Mouse (Mus musculus) intestine, embryonic 16.5 days (tissue): ENCODE measurements around the gene Rps12-ps3. TPM values are rescaled to one million over a fixed set of nuclear protein-coding genes. Genes with fewer than 3 reads are reported as not detected.

ENCODE experiments used
- ATAC-seq: fragments of 200-750 bp; cut with Nextera tagmentation; 2 replicates; pipeline ENCODE4 v1.8.0; 2017; ENCODE audit warnings: moderate TSS enrichment, moderate library complexity
- H3K27ac ChIP-seq: fragments of 300-500 bp; sonication (generic); 2 replicates; pipeline ENCODE4 v1.5.1; 2014; ENCODE audit warnings: mild to moderate bottlenecking, low read length
- H3K27me3 ChIP-seq: fragments of 300-500 bp; sonication (generic); replicated peaks from 2 replicates; pipeline ENCODE4 v1.6.1; 2014; ENCODE audit warnings: low read length, control low read depth, mixed read lengths; ENCODE audit not compliant: control insufficient read depth, insufficient read depth
- H3K36me3 ChIP-seq: fragments of 300-500 bp; sonication (generic); 2 replicates; pipeline ENCODE4 v1.6.1; 2014; ENCODE audit warnings: low read length, control low read depth; ENCODE audit not compliant: control insufficient read depth, insufficient read depth
- H3K4me1 ChIP-seq: fragments of 300-500 bp; sonication (generic); 2 replicates; pipeline ENCODE4 v1.6.1; 2014; ENCODE audit warnings: low read length, control low read depth, mixed read lengths; ENCODE audit not compliant: control insufficient read depth, insufficient read depth
- H3K4me2 ChIP-seq: fragments of 300-500 bp; sonication (generic); 2 replicates; pipeline ENCODE4 v1.6.1; 2014; ENCODE audit warnings: low read depth, low read length, control low read depth
- H3K4me3 ChIP-seq: fragments of 300-500 bp; sonication (generic); 2 replicates; pipeline ENCODE4 v1.5.1; 2014; ENCODE audit warnings: mild to moderate bottlenecking, low read length
- H3K9ac ChIP-seq: fragments of 300-500 bp; sonication (generic); 2 replicates; pipeline ENCODE4 v1.6.1; 2014; ENCODE audit warnings: low read depth, low read length
- H3K9me3 ChIP-seq: fragments of 300-500 bp; sonication (generic); 2 replicates; pipeline ENCODE4 v1.6.1; 2016; ENCODE audit warnings: low read length, control low read depth; ENCODE audit not compliant: control insufficient read depth
- WGBS: fragments of 180-500 bp; shearing (Covaris S2); extraction: QIAGEN DNeasy Blood & Tissue Kit; methylation state at CpG from one replicate; pipeline ENCODE4 v1.1.7; 2014; 5-methylcytosine and 5-hydroxymethylcytosine counted together
- polyA plus RNA-seq: library from polyadenylated mRNA; unstranded; fragments of >200 nt; fragmentation: Nextera tagmentation; extraction: Ambion mirVana; gene quantifications from 2 replicates; pipeline ENCODE4 v1.2.1, GENCODE M21; 2015

Gene Rps12-ps3
- polyA plus RNA-seq, 1 experiment from 2014 or later: 14.2 TPM

DNA sequence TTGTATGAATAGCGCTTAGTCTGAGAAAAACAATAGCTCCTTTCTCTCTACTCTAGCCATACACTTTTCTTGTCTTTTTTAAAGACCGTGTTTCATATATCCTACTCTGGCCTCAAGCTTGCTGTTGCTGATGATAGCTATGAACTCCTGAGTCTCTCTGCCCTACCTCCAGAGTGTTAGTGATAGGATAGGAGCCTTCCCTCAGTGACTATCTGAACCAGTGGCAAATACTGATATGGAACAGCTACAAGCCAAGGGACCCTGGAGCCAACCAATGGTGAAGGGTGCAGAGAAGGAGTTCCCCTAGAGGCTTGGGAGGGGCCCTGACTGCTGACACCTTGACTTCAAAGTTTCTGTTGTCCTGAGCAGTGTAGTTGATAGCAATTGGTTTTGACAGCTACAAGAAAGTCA, 38.4 kb downstream of the Rps12-ps3 start:
- no peak overlapping the region for H3K9ac ChIP-seq
- H3K36me3 ChIP-seq: no peaks in the 10 kb centered on the region
- H3K9me3 ChIP-seq: no peaks in the 10 kb centered on the region
- 0 out of 2 replicates have a peak, but pooled peaks cover 4% of the 10 kb centered on the region for H3K4me1 ChIP-seq
- H3K27me3 ChIP-seq: no peaks in the 10 kb centered on the region
- no peak overlapping the region for H3K4me3 ChIP-seq
- 68% methylated on average over 2 of the region's 2 CpGs for WGBS
- H3K4me2 ChIP-seq: no peak overlapping the region
- H3K27ac ChIP-seq: no peak overlapping the region
- ATAC-seq: peak; percentile 81

DNA sequence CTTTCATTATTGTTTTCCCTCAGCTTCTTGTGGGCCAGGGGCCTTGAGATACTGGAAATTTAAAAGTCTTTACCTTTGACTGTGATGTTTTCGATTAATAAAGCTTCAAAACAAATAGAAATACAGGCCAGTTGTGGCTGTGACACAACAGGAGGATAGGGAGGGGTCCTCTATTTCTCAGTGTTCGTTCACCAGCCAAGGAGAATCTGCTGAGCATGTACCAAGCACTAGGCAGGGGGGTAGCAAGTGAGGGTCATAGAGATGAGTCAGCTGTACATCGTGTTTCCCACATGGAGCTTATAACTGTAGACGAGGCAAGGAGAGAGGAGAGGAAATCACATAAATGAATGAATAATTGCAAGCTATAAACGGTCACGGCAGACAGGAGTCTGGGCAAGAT, 40.6 kb downstream of the Rps12-ps3 start:
- WGBS: 62% methylated on average over 6 of the region's 6 CpGs
- no peak for ATAC-seq
- no peak overlapping the region for H3K9ac ChIP-seq
- peaks cover 4% of the 10 kb centered on the region; the same call in 1 of the 2 replicates for H3K4me1 ChIP-seq
- H3K36me3 ChIP-seq: no peaks in the 10 kb centered on the region
- H3K9me3 ChIP-seq: no peaks in the 10 kb centered on the region
- H3K4me3 ChIP-seq: no peak overlapping the region
- H3K27me3 ChIP-seq: no peaks in the 10 kb centered on the region
- H3K4me2 ChIP-seq: no peak overlapping the region
- no peak overlapping the region for H3K27ac ChIP-seq

GRCm38 (mm10) chr19:59363666-59364065, 41.6 kb downstream of the Rps12-ps3 start:
- WGBS: 79% methylated on average over 3 of the region's 3 CpGs
- Histone ChIP-seq H3K4me1 (peaks cover 9% of the 10 kb centered on the region), H3K4me2 (no peak overlapping the region), H3K9ac (no peak overlapping the region), H3K27me3 (no peaks in the 10 kb centered on the region), H3K4me3 (no peak overlapping the region), H3K9me3 (no peaks in the 10 kb centered on the region), H3K36me3 (no peaks in the 10 kb centered on the region), H3K27ac (no peak overlapping the region)
- ATAC-seq: no peak

DNA sequence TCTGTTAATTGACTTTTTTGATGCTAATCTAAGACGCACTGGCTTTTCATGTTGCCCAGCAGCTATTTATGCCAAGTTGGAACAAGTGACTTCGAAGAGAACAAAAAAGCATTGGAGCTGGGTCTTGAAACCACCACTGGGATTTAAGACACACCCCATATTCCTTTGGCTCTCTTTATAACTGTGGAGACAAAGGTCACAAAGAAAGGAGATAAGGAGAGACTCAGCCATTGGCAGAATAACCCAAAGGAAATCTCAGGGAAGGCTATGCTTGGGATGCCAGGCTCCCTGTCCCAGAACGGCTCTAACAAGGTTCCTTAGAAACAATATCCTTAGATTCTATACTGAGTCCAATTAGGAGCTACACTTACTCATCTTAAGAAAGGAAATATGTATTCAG, 44.6 kb downstream of the Rps12-ps3 start:
- ATAC-seq: peak; percentile 84
- peaks cover 9% of the 10 kb centered on the region for H3K4me1 ChIP-seq
- no peak overlapping the region for H3K9ac ChIP-seq
- no peaks in the 10 kb centered on the region for H3K9me3 ChIP-seq
- H3K27ac ChIP-seq: no peak overlapping the region; the same call in 1 of the 2 replicates
- H3K36me3 ChIP-seq: no peaks in the 10 kb centered on the region
- no peak overlapping the region for H3K4me3 ChIP-seq
- no peaks in the 10 kb centered on the region for H3K27me3 ChIP-seq
- H3K4me2 ChIP-seq: no peak overlapping the region
- 45% methylated on average over 3 of the region's 3 CpGs for WGBS

- no peak overlapping the region for H3K9ac ChIP-seq
- 63% methylated on average over 4 of the region's 4 CpGs for WGBS
- H3K36me3 ChIP-seq: no peaks in the 10 kb centered on the region
- peak; percentile 82 for ATAC-seq
- H3K9me3 ChIP-seq: no peaks in the 10 kb centered on the region
- no peak overlapping the region for H3K4me3 ChIP-seq
- no peaks in the 10 kb centered on the region for H3K27me3 ChIP-seq
- H3K27ac ChIP-seq: peak overlapping the region; percentile 50
- H3K4me1 ChIP-seq: peaks cover 9% of the 10 kb centered on the region
- H3K4me2 ChIP-seq: no peak overlapping the region
Measured at GRCm38 (mm10) chr19:59367892-59368291, 45.8 kb downstream of the Rps12-ps3 start.

DNA sequence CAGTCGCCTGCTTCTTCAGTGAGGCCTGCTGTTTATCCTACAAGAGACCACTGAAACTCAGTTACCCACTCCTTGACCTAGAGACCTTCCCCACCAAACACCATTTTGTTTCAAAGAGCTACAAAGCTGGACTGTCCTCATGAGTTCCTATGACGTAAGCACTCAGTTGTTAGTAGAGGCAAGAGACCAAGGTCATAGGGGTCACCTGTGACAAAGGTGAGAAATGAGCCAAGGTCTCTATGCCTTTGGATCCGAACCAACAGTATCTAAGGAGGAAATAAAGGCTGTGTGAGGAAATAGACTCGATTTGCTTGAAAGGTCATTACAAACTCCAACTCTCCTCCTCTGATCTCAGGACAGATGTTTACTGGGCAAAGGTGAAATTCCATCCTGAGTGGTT, 48.9 kb downstream of the Rps12-ps3 start:
- H3K4me2 ChIP-seq: no peak overlapping the region
- 67% methylated on average over 4 of the region's 4 CpGs for whole genome bisulfite sequencing
- no peaks in the 10 kb centered on the region for H3K36me3 ChIP-seq
- no peak overlapping the region for H3K4me3 ChIP-seq
- no peaks in the 10 kb centered on the region for H3K27me3 ChIP-seq
- peaks cover 6% of the 10 kb centered on the region for H3K4me1 ChIP-seq
- no peak for ATAC-seq
- no peak overlapping the region for H3K9ac ChIP-seq
- no peaks in the 10 kb centered on the region for H3K9me3 ChIP-seq
- H3K27ac ChIP-seq: no peak overlapping the region

Other genes starting within 250 kb of the Rps12-ps3 start
- 15.1 and 15.4 TPM in 2 replicates for gene Shtn1, start 246.2 kb upstream of the Rps12-ps3 start, polyA plus RNA-seq
- gene Vax1, start 152.2 kb upstream of the Rps12-ps3 start, polyA plus RNA-seq: not detected in 2 replicates
- gene Kcnk18, start 103.1 kb upstream of the Rps12-ps3 start, polyA plus RNA-seq: not detected in 2 replicates
- 7.5 and 7.9 TPM in 2 replicates for gene Slc18a2, start 61.4 kb upstream of the Rps12-ps3 start, polyA plus RNA-seq
- 5.9 and 6.9 TPM in 2 replicates for gene Pdzd8, start 23.5 kb downstream of the Rps12-ps3 start, polyA plus RNA-seq
- not detected in 2 replicates for gene Emx2, start 136.1 kb downstream of the Rps12-ps3 start, polyA plus RNA-seq